Mouse (Mus musculus) MEL (cell line): ENCODE measurements around the gene Igfbp2.

Experiments used
- BHLHE40 ChIP-seq: IDR thresholded peaks from 2 replicates; pipeline ENCODE4 v1.6.1; 2012; ENCODE audit warnings: low read depth, mild to moderate bottlenecking, inconsistent platforms, low read length, improper control_type of control experiment, borderline replicate concordance
- CTCF ChIP-seq, 3 experiments: IDR thresholded peaks in 2 of 3; conservative IDR thresholded peaks in 1 of 3; 2 replicates each; pipeline ENCODE4 v1.5.1; 2011 to 2012; ENCODE audit warnings: low read length in 3 of 3, low read depth in 2 of 3, mild to moderate bottlenecking in 2 of 3, improper control_type of control experiment in 1 of 3, inconsistent platforms in 1 of 3, mixed read lengths in 1 of 3, moderate library complexity in 1 of 3; ENCODE audit not compliant: control insufficient read depth in 1 of 3, insufficient read depth in 1 of 3, poor library complexity in 1 of 3, severe bottlenecking in 1 of 3
- E2F4 ChIP-seq: IDR thresholded peaks from 2 replicates; pipeline ENCODE4 v1.6.1; 2011; ENCODE audit warnings: low read depth, low read length, improper control_type of control experiment, borderline replicate concordance
- JUND ChIP-seq: IDR thresholded peaks from 2 replicates; pipeline ENCODE4 v1.6.1; 2011; ENCODE audit warnings: low read depth, mild to moderate bottlenecking, improper control_type of control experiment, low read length
- MAFK ChIP-seq: IDR thresholded peaks from 2 replicates; pipeline ENCODE4 v1.6.1; 2011; ENCODE audit warnings: low read depth, mild to moderate bottlenecking, low read length, improper control_type of control experiment, borderline replicate concordance
- MAZ ChIP-seq: IDR thresholded peaks from 2 replicates; pipeline ENCODE4 v1.6.1; 2012; ENCODE audit warnings: low read depth, mild to moderate bottlenecking, inconsistent platforms, low read length, improper control_type of control experiment
- MXI1 ChIP-seq: IDR thresholded peaks from 2 replicates; pipeline ENCODE4 v1.6.1; 2011; ENCODE audit warnings: mild to moderate bottlenecking, low read depth, low read length, improper control_type of control experiment
- MYC ChIP-seq: IDR thresholded peaks from 2 replicates; pipeline ENCODE4 v1.6.1; 2011; ENCODE audit warnings: low read depth, mild to moderate bottlenecking, low read length, improper control_type of control experiment, moderate library complexity
- NELFE ChIP-seq: IDR thresholded peaks from 2 replicates; pipeline ENCODE4 v1.6.1; 2011; ENCODE audit warnings: low read depth, low read length, improper control_type of control experiment
- POLR2A ChIP-seq, 2 experiments: IDR thresholded peaks; 2 replicates each; pipeline ENCODE4 v1.6.1; 2011 to 2012; ENCODE audit warnings: low read length in 2 of 2, mild to moderate bottlenecking in 2 of 2, control low read depth in 1 of 2, improper control_type of control experiment in 1 of 2, low read depth in 1 of 2, moderate library complexity in 1 of 2; ENCODE audit not compliant: control insufficient read depth in 1 of 2, insufficient read depth in 1 of 2, poor library complexity in 1 of 2
- UBTF ChIP-seq: IDR thresholded peaks from 2 replicates; pipeline ENCODE4 v1.6.1; 2012; ENCODE audit warnings: low read depth, mild to moderate bottlenecking, inconsistent platforms, low read length, improper control_type of control experiment, moderate library complexity, borderline replicate concordance; ENCODE audit not compliant: insufficient read depth
- USF1 ChIP-seq: IDR thresholded peaks from 2 replicates; pipeline ENCODE4 v1.6.1; 2014; ENCODE audit warnings: low read depth, mild to moderate bottlenecking, inconsistent platforms, low read length, improper control_type of control experiment, moderate library complexity
- ZKSCAN1 ChIP-seq: IDR thresholded peaks from 2 replicates; pipeline ENCODE4 v1.6.1; 2012; ENCODE audit warnings: low read depth, mild to moderate bottlenecking, inconsistent platforms, low read length, improper control_type of control experiment, moderate library complexity

GRCm38 (mm10) chr1:72868429-72869215 is 44.3 kb downstream of the Igfbp2 start:
- no peak for TF ChIP-seq USF1
- no peak for TF ChIP-seq BHLHE40
- no peak for TF ChIP-seq NELFE
- TF ChIP-seq POLR2A (IDR thresholded peaks at IDR 0.05; ENCODE audit: control insufficient read depth in 1 of 2, insufficient read depth in 1 of 2, low read depth in 1 of 2, low read length in 2 of 2, poor library complexity in 1 of 2) = no peak
- no peak for TF ChIP-seq MXI1
- TF ChIP-seq ZKSCAN1 = no peak
- TF ChIP-seq UBTF = no peak
- no peak for TF ChIP-seq CTCF (IDR thresholded peaks at IDR 0.05 in 2 of 3, conservative IDR thresholded peaks at IDR 0.05 in 1 of 3; ENCODE audit: control insufficient read depth in 1 of 3, insufficient read depth in 1 of 3, low read depth in 2 of 3, low read length in 3 of 3, poor library complexity in 1 of 3, severe bottlenecking in 1 of 3)
- TF ChIP-seq MAFK = no peak
- TF ChIP-seq MAZ = no peak
- no peak for TF ChIP-seq MYC
- TF ChIP-seq JUND = no peak
- TF ChIP-seq E2F4 = no peak
